Mouse (Mus musculus) frontal cortex, postnatal 36 days (tissue): ENCODE results near the gene Gtsf1.

Source experiments
- DNase-seq, 2 experiments: peaks; one replicate each; pipeline ENCODE4 v3.0.0; 2022; ENCODE audit warnings: low spot score in 2 of 2

The Gtsf1 gene

GRCm38 (mm10) chr15:103377752-103378664 lies 52.3 kb downstream of the Gtsf1 start:
- no peak for DNase-seq

GRCm38 (mm10) chr15:103376837-103377269 lies 53.4 kb downstream of the Gtsf1 start:
- no peak for DNase-seq

GRCm38 (mm10) chr15:103375112-103375800 lies 55.0 kb downstream of the Gtsf1 start:
- DNase-seq = no peak

- DNase-seq = no peak
Observed at GRCm38 (mm10) chr15:103372461-103372860, 57.8 kb downstream of the Gtsf1 start.

- DNase-seq = no peak
Observed at GRCm38 (mm10) chr15:103371741-103372140, 58.5 kb downstream of the Gtsf1 start.

GRCm38 (mm10) chr15:103371208-103371607 lies 59.1 kb downstream of the Gtsf1 start:
- no peak for DNase-seq

- no peak for DNase-seq
Observed at GRCm38 (mm10) chr15:103370462-103370861, 59.8 kb downstream of the Gtsf1 start.

- peak; percentile 35 to 54 for DNase-seq
Observed at GRCm38 (mm10) chr15:103369123-103369522, 61.1 kb downstream of the Gtsf1 start.

GRCm38 (mm10) chr15:103368179-103368940 lies 61.9 kb downstream of the Gtsf1 start:
- DNase-seq = no peak

- DNase-seq = no peak
Observed at GRCm38 (mm10) chr15:103366376-103367149, 63.7 kb downstream of the Gtsf1 start, which contains the start of gene Itga5. Itga5 (minus strand) TSS chr15:103366763.

- no peak for DNase-seq
Observed at GRCm38 (mm10) chr15:103365471-103366375, 64.5 kb downstream of the Gtsf1 start.

- no peak for DNase-seq
Observed at GRCm38 (mm10) chr15:103364761-103365160, 65.5 kb downstream of the Gtsf1 start.

- no peak for DNase-seq
Observed at GRCm38 (mm10) chr15:103363809-103364208, 66.5 kb downstream of the Gtsf1 start.

GRCm38 (mm10) chr15:103362950-103363349 lies 67.3 kb downstream of the Gtsf1 start:
- DNase-seq = no peak

- DNase-seq = no peak
Observed at GRCm38 (mm10) chr15:103362333-103362732, 67.9 kb downstream of the Gtsf1 start.

GRCm38 (mm10) chr15:103361269-103361668 lies 69.0 kb downstream of the Gtsf1 start:
- DNase-seq = no peak

- DNase-seq = no peak
Observed at GRCm38 (mm10) chr15:103359869-103360602, 70.2 kb downstream of the Gtsf1 start.

- no peak for DNase-seq
Observed at GRCm38 (mm10) chr15:103359122-103359510, 71.2 kb downstream of the Gtsf1 start.
